Mouse (Mus musculus): ENCODE results near the gene Sigmar1. TPM values are rescaled to one million over a fixed set of nuclear protein-coding genes. Genes with fewer than 3 reads are reported as not detected.

The Sigmar1 gene
- polyA plus RNA-seq, 1 experiment from 2014 or later = 100 TPM

GRCm38 (mm10) chr4:41758701-41759100, 2.7 kb upstream of the Sigmar1 start:
- 88% methylated on average over 4 of the region's 4 CpGs for WGBS
- ATAC-seq (ENCODE audit: low FRiP score, low TSS enrichment) = no peak
- H3K9me3 ChIP-seq (ENCODE audit: low read length) = no peaks in the 10 kb centered on the region
- H3K4me2 ChIP-seq (replicated peaks; ENCODE audit: low read depth, low read length) = no peak overlapping the region
- no peak overlapping the region for H3K4me3 ChIP-seq (ENCODE audit: low read length)
- no peak overlapping the region for H3K9ac ChIP-seq (replicated peaks; ENCODE audit: low read length)
- H3K27me3 ChIP-seq (ENCODE audit: insufficient read depth, low read length) = no peaks in the 10 kb centered on the region
- H3K4me1 ChIP-seq (ENCODE audit: insufficient read depth, low read length) = peaks cover 49% of the 10 kb centered on the region
- H3K27ac ChIP-seq (ENCODE audit: low read length) = peak overlapping the region; percentile 2; the same call in 1 of the 2 replicates
- no peaks in the 10 kb centered on the region for H3K36me3 ChIP-seq (ENCODE audit: insufficient read depth, low read length)

GRCm38 (mm10) chr4:41758021-41758420, 2.1 kb upstream of the Sigmar1 start:
- Histone ChIP-seq H3K4me2 (replicated peaks; ENCODE audit: low read depth, low read length) (no peak overlapping the region), H3K36me3 (ENCODE audit: insufficient read depth, low read length) (no peaks in the 10 kb centered on the region), H3K9ac (replicated peaks; ENCODE audit: low read length) (no peak overlapping the region), H3K4me1 (ENCODE audit: insufficient read depth, low read length) (peaks cover 49% of the 10 kb centered on the region), H3K4me3 (ENCODE audit: low read length) (no peak overlapping the region), H3K9me3 (ENCODE audit: low read length) (no peaks in the 10 kb centered on the region), H3K27ac (ENCODE audit: low read length) (no peak overlapping the region), H3K27me3 (ENCODE audit: insufficient read depth, low read length) (no peaks in the 10 kb centered on the region)
- WGBS = 36% methylated on average over 11 of the region's 11 CpGs
- ATAC-seq (ENCODE audit: low FRiP score, low TSS enrichment) = no peak

- Histone ChIP-seq H3K9ac (replicated peaks; ENCODE audit: low read length) (no peak overlapping the region), H3K4me3 (ENCODE audit: low read length) (no peak overlapping the region), H3K36me3 (ENCODE audit: insufficient read depth, low read length) (no peaks in the 10 kb centered on the region), H3K9me3 (ENCODE audit: low read length) (no peaks in the 10 kb centered on the region), H3K27me3 (ENCODE audit: insufficient read depth, low read length) (no peaks in the 10 kb centered on the region), H3K4me1 (ENCODE audit: insufficient read depth, low read length) (peaks cover 43% of the 10 kb centered on the region), H3K4me2 (replicated peaks; ENCODE audit: low read depth, low read length) (no peak overlapping the region), H3K27ac (ENCODE audit: low read length) (no peak overlapping the region)
- 90% methylated on average over 13 of the region's 13 CpGs for WGBS
- ATAC-seq (ENCODE audit: low FRiP score, low TSS enrichment) = no peak
Observed at GRCm38 (mm10) chr4:41757321-41757720, 1.4 kb upstream of the Sigmar1 start.

- Histone ChIP-seq H3K4me2 (replicated peaks; ENCODE audit: low read depth, low read length) (peak overlapping the region; percentile 84), H3K4me1 (ENCODE audit: insufficient read depth, low read length) (peaks cover 35% of the 10 kb centered on the region), H3K27ac (ENCODE audit: low read length) (no peak overlapping the region), H3K4me3 (ENCODE audit: low read length) (peak overlapping the region; percentile 62), H3K36me3 (ENCODE audit: insufficient read depth, low read length) (no peaks in the 10 kb centered on the region), H3K27me3 (ENCODE audit: insufficient read depth, low read length) (no peaks in the 10 kb centered on the region), H3K9ac (replicated peaks; ENCODE audit: low read length) (peak overlapping the region; percentile 82), H3K9me3 (ENCODE audit: low read length) (no peaks in the 10 kb centered on the region)
- ATAC-seq (ENCODE audit: low FRiP score, low TSS enrichment) = no peak
- WGBS = 76% methylated on average over 8 of the region's 8 CpGs
Observed at GRCm38 (mm10) chr4:41756440-41756839, 483 bp upstream of the Sigmar1 start.

- Histone ChIP-seq H3K9ac (replicated peaks; ENCODE audit: low read length) (peak within 1 kb of the TSS; percentile 82), H3K27ac (ENCODE audit: low read length) (peak within 1 kb of the TSS; percentile 89), H3K36me3 (ENCODE audit: insufficient read depth, low read length) (no peaks in the 10 kb centered on the region), H3K4me2 (replicated peaks; ENCODE audit: low read depth, low read length) (peak within 1 kb of the TSS; percentile 84), H3K27me3 (ENCODE audit: insufficient read depth, low read length) (no peaks in the 10 kb centered on the region), H3K9me3 (ENCODE audit: low read length) (no peaks in the 10 kb centered on the region), H3K4me3 (ENCODE audit: low read length) (peak within 1 kb of the TSS; percentile 62), H3K4me1 (ENCODE audit: insufficient read depth, low read length) (peaks cover 22% of the 10 kb centered on the region)
- ATAC-seq (ENCODE audit: low FRiP score, low TSS enrichment) = peak; percentile 58
- WGBS = 13% methylated on average over 14 of the region's 14 CpGs
Observed at GRCm38 (mm10) chr4:41754797-41755337, 1.1 kb downstream of the Sigmar1 start, which contains the start of gene Galt. Galt (plus strand) TSS chr4:41755228.

GRCm38 (mm10) chr4:41745021-41745420, 10.9 kb downstream of the Sigmar1 start:
- no peak overlapping the region for H3K9ac ChIP-seq (replicated peaks; ENCODE audit: low read length)
- no peak overlapping the region for H3K4me2 ChIP-seq (replicated peaks; ENCODE audit: low read depth, low read length)
- H3K9me3 ChIP-seq (ENCODE audit: low read length) = peaks cover 14% of the 10 kb centered on the region
- ATAC-seq (ENCODE audit: low FRiP score, low TSS enrichment) = no peak
- no peaks in the 10 kb centered on the region for H3K27me3 ChIP-seq (ENCODE audit: insufficient read depth, low read length)
- H3K4me3 ChIP-seq (ENCODE audit: low read length) = no peak overlapping the region
- H3K4me1 ChIP-seq (ENCODE audit: insufficient read depth, low read length) = peaks cover 5% of the 10 kb centered on the region
- H3K27ac ChIP-seq (ENCODE audit: low read length) = no peak overlapping the region
- H3K36me3 ChIP-seq (ENCODE audit: insufficient read depth, low read length) = peaks cover 4% of the 10 kb centered on the region; the same call in 1 of the 2 replicates
- 83% methylated on average over 1 of the region's 1 CpGs for WGBS

GRCm38 (mm10) chr4:41744131-41744530, 11.8 kb downstream of the Sigmar1 start:
- Histone ChIP-seq H3K9ac (replicated peaks; ENCODE audit: low read length) (no peak overlapping the region), H3K9me3 (ENCODE audit: low read length) (peaks cover 14% of the 10 kb centered on the region), H3K4me1 (ENCODE audit: insufficient read depth, low read length) (peaks cover 12% of the 10 kb centered on the region), H3K27me3 (ENCODE audit: insufficient read depth, low read length) (no peaks in the 10 kb centered on the region), H3K4me2 (replicated peaks; ENCODE audit: low read depth, low read length) (no peak overlapping the region), H3K27ac (ENCODE audit: low read length) (no peak overlapping the region), H3K36me3 (ENCODE audit: insufficient read depth, low read length) (peaks cover 9% of the 10 kb centered on the region; the same call in 1 of the 2 replicates), H3K4me3 (ENCODE audit: low read length) (no peak overlapping the region)
- no peak for ATAC-seq (ENCODE audit: low FRiP score, low TSS enrichment)
- 59% methylated on average over 2 of the region's 2 CpGs for WGBS

GRCm38 (mm10) chr4:41741158-41741560, 14.8 kb downstream of the Sigmar1 start:
- Histone ChIP-seq H3K36me3 (ENCODE audit: insufficient read depth, low read length) (peaks cover 15% of the 10 kb centered on the region; the same call in 1 of the 2 replicates), H3K9ac (replicated peaks; ENCODE audit: low read length) (peak overlapping the region; percentile 83), H3K27ac (ENCODE audit: low read length) (peak overlapping the region; percentile 84), H3K4me3 (ENCODE audit: low read length) (peak overlapping the region; percentile 80), H3K9me3 (ENCODE audit: low read length) (peaks cover 4% of the 10 kb centered on the region), H3K4me1 (ENCODE audit: insufficient read depth, low read length) (peaks cover 12% of the 10 kb centered on the region), H3K4me2 (replicated peaks; ENCODE audit: low read depth, low read length) (peak overlapping the region; percentile 98), H3K27me3 (ENCODE audit: insufficient read depth, low read length) (no peaks in the 10 kb centered on the region)
- under 1% methylated on average over 27 of the region's 27 CpGs for WGBS
- ATAC-seq (ENCODE audit: low FRiP score, low TSS enrichment) = peak; percentile 98

- H3K27ac ChIP-seq (ENCODE audit: low read length) = peak overlapping the region; percentile 84
- under 1% methylated on average over 48 of the region's 48 CpGs for WGBS
- peak; percentile 84 for ATAC-seq (ENCODE audit: low FRiP score, low TSS enrichment)
Observed at GRCm38 (mm10) chr4:41740380-41741157, 15.4 kb downstream of the Sigmar1 start.

GRCm38 (mm10) chr4:41739260-41739659, 16.7 kb downstream of the Sigmar1 start:
- Histone ChIP-seq H3K27ac (ENCODE audit: low read length) (no peak overlapping the region), H3K4me2 (replicated peaks; ENCODE audit: low read depth, low read length) (no peak overlapping the region)

More at GRCm38 (mm10) chr4:41740380-41741157, 15.4 kb downstream of the Sigmar1 start:
- Histone ChIP-seq H3K4me1 (ENCODE audit: insufficient read depth, low read length) (peaks cover 12% of the 10 kb centered on the region), H3K36me3 (ENCODE audit: insufficient read depth, low read length) (peaks cover 12% of the 10 kb centered on the region; the same call in 1 of the 2 replicates), H3K9me3 (ENCODE audit: low read length) (no peaks in the 10 kb centered on the region), H3K9ac (replicated peaks; ENCODE audit: low read length) (peak overlapping the region; percentile 83), H3K4me3 (ENCODE audit: low read length) (peak overlapping the region; percentile 80), H3K4me2 (replicated peaks; ENCODE audit: low read depth, low read length) (peak overlapping the region; percentile 98), H3K27me3 (ENCODE audit: insufficient read depth, low read length) (no peaks in the 10 kb centered on the region)

More at GRCm38 (mm10) chr4:41739260-41739659, 16.7 kb downstream of the Sigmar1 start:
- no peak overlapping the region for H3K9ac ChIP-seq (replicated peaks; ENCODE audit: low read length)
- ATAC-seq (ENCODE audit: low FRiP score, low TSS enrichment) = no peak
- H3K4me1 ChIP-seq (ENCODE audit: insufficient read depth, low read length) = peaks cover 12% of the 10 kb centered on the region
- H3K4me3 ChIP-seq (ENCODE audit: low read length) = no peak overlapping the region
- 96% methylated on average over 13 of the region's 13 CpGs for WGBS
- H3K9me3 ChIP-seq (ENCODE audit: low read length) = no peaks in the 10 kb centered on the region
- H3K27me3 ChIP-seq (ENCODE audit: insufficient read depth, low read length) = no peaks in the 10 kb centered on the region
- H3K36me3 ChIP-seq (ENCODE audit: insufficient read depth, low read length) = peaks cover 12% of the 10 kb centered on the region; the same call in 1 of the 2 replicates
